Mouse (Mus musculus): ENCODE data around the gene Nit2. TPM values are rescaled to one million over a fixed set of nuclear protein-coding genes. Genes with fewer than 3 reads are reported as not detected.

Nit2 gene
- total and polyA plus RNA-seq, 2 experiments from 2014 or later: 19.7 to 55.4 TPM

GRCm38 (mm10) chr16:57162841-57163240 lies 4.3 kb downstream of the Nit2 start:
- no peak for TF ChIP-seq CTCF (IDR thresholded peaks at IDR 0.05)
- H3K4me2 ChIP-seq (ENCODE audit: low read depth, low read length, poor library complexity, severe bottlenecking): no peak overlapping the region
- H3K9me3 ChIP-seq (ENCODE audit: low read length): no peaks in the 10 kb centered on the region
- no peak overlapping the region for H3K9ac ChIP-seq (replicated peaks; ENCODE audit: low read length, poor library complexity, severe bottlenecking)
- 93% methylated on average over 5 of the region's 5 CpGs for WGBS
- no peaks in the 10 kb centered on the region for H3K27me3 ChIP-seq (ENCODE audit: insufficient read depth, low read length)
- ATAC-seq (ENCODE audit: low FRiP score) (no peak), DNase-seq (ENCODE audit: low spot score) (no peak)
- no peak overlapping the region for H3K4me3 ChIP-seq (ENCODE audit: low read depth, low read length)
- H3K4me1 ChIP-seq (ENCODE audit: insufficient read depth, low read length): 0 out of 2 replicates have a peak, but pooled peaks cover under 1% of the 10 kb centered on the region
- no peak overlapping the region for H3K27ac ChIP-seq (ENCODE audit: low read depth, low read length)
- H3K36me3 ChIP-seq (ENCODE audit: insufficient read depth, low read length): peaks cover 8% of the 10 kb centered on the region; the same call in 1 of the 2 replicates

- no peak for TF ChIP-seq CTCF (IDR thresholded peaks at IDR 0.05)
- no peak for ATAC-seq (ENCODE audit: low FRiP score)
- Histone ChIP-seq H3K4me2 (ENCODE audit: low read depth, low read length, poor library complexity, severe bottlenecking) (no peak overlapping the region), H3K27me3 (ENCODE audit: insufficient read depth, low read length) (no peaks in the 10 kb centered on the region), H3K4me3 (ENCODE audit: low read depth, low read length) (no peak overlapping the region), H3K9ac (replicated peaks; ENCODE audit: low read length, poor library complexity, severe bottlenecking) (no peak overlapping the region), H3K27ac (ENCODE audit: low read depth, low read length) (no peak overlapping the region), H3K4me1 (ENCODE audit: insufficient read depth, low read length) (no peaks in the 10 kb centered on the region), H3K36me3 (ENCODE audit: insufficient read depth, low read length) (peaks cover 19% of the 10 kb centered on the region; the same call in 1 of the 2 replicates), H3K9me3 (ENCODE audit: low read length) (no peaks in the 10 kb centered on the region)
- DNase-seq (ENCODE audit: low spot score): no peak
- 76% methylated on average over 7 of the region's 7 CpGs for WGBS
These were observed 7.3 kb downstream of the Nit2 start for GRCm38 (mm10) chr16:57159835-57160234.

GRCm38 (mm10) chr16:57157728-57158127 lies 9.4 kb downstream of the Nit2 start:
- Histone ChIP-seq H3K4me2 (ENCODE audit: low read depth, low read length, poor library complexity, severe bottlenecking) (no peak overlapping the region), H3K4me1 (ENCODE audit: insufficient read depth, low read length) (no peaks in the 10 kb centered on the region), H3K9ac (replicated peaks; ENCODE audit: low read length, poor library complexity, severe bottlenecking) (no peak overlapping the region), H3K27ac (ENCODE audit: low read depth, low read length) (no peak overlapping the region), H3K27me3 (ENCODE audit: insufficient read depth, low read length) (no peaks in the 10 kb centered on the region), H3K4me3 (ENCODE audit: low read depth, low read length) (no peak overlapping the region), H3K36me3 (ENCODE audit: insufficient read depth, low read length) (peaks cover 29% of the 10 kb centered on the region), H3K9me3 (ENCODE audit: low read length) (no peaks in the 10 kb centered on the region)
- TF ChIP-seq CTCF (IDR thresholded peaks at IDR 0.05): no peak
- DNase-seq (ENCODE audit: low spot score) (no peak), ATAC-seq (ENCODE audit: low FRiP score) (no peak)
- 87% methylated on average over 4 of the region's 4 CpGs for WGBS

GRCm38 (mm10) chr16:57157076-57157475 lies 10.1 kb downstream of the Nit2 start:
- Histone ChIP-seq H3K27ac (ENCODE audit: low read depth, low read length) (no peak overlapping the region), H3K4me3 (ENCODE audit: low read depth, low read length) (no peak overlapping the region), H3K36me3 (ENCODE audit: insufficient read depth, low read length) (peaks cover 35% of the 10 kb centered on the region), H3K27me3 (ENCODE audit: insufficient read depth, low read length) (no peaks in the 10 kb centered on the region), H3K9ac (replicated peaks; ENCODE audit: low read length, poor library complexity, severe bottlenecking) (no peak overlapping the region), H3K4me1 (ENCODE audit: insufficient read depth, low read length) (no peaks in the 10 kb centered on the region), H3K4me2 (ENCODE audit: low read depth, low read length, poor library complexity, severe bottlenecking) (no peak overlapping the region), H3K9me3 (ENCODE audit: low read length) (no peaks in the 10 kb centered on the region)
- ATAC-seq (ENCODE audit: low FRiP score): no peak
- TF ChIP-seq CTCF (IDR thresholded peaks at IDR 0.05): no peak
- WGBS: 90% methylated on average over 4 of the region's 4 CpGs
- DNase-seq (ENCODE audit: low spot score): no peak

GRCm38 (mm10) chr16:57155899-57156298 lies 11.2 kb downstream of the Nit2 start:
- no peak overlapping the region for H3K9ac ChIP-seq (replicated peaks; ENCODE audit: low read length, poor library complexity, severe bottlenecking)
- H3K36me3 ChIP-seq (ENCODE audit: insufficient read depth, low read length): peaks cover 32% of the 10 kb centered on the region
- H3K27me3 ChIP-seq (ENCODE audit: insufficient read depth, low read length): no peaks in the 10 kb centered on the region
- H3K4me1 ChIP-seq (ENCODE audit: insufficient read depth, low read length): no peaks in the 10 kb centered on the region
- no peak for DNase-seq (ENCODE audit: low spot score)
- ATAC-seq (ENCODE audit: low FRiP score): no peak
- no peak overlapping the region for H3K27ac ChIP-seq (ENCODE audit: low read depth, low read length)
- no peak overlapping the region for H3K4me3 ChIP-seq (ENCODE audit: low read depth, low read length)
- TF ChIP-seq CTCF (IDR thresholded peaks at IDR 0.05): no peak
- H3K4me2 ChIP-seq (ENCODE audit: low read depth, low read length, poor library complexity, severe bottlenecking): no peak overlapping the region
- H3K9me3 ChIP-seq (ENCODE audit: low read length): no peaks in the 10 kb centered on the region

GRCm38 (mm10) chr16:57151437-57151836 lies 15.7 kb downstream of the Nit2 start:
- Histone ChIP-seq H3K4me3 (ENCODE audit: low read depth, low read length) (no peak overlapping the region), H3K36me3 (ENCODE audit: insufficient read depth, low read length) (peaks cover 32% of the 10 kb centered on the region), H3K9me3 (ENCODE audit: low read length) (no peaks in the 10 kb centered on the region), H3K9ac (replicated peaks; ENCODE audit: low read length, poor library complexity, severe bottlenecking) (no peak overlapping the region), H3K27ac (ENCODE audit: low read depth, low read length) (no peak overlapping the region), H3K27me3 (ENCODE audit: insufficient read depth, low read length) (no peaks in the 10 kb centered on the region), H3K4me2 (ENCODE audit: low read depth, low read length, poor library complexity, severe bottlenecking) (no peak overlapping the region), H3K4me1 (ENCODE audit: insufficient read depth, low read length) (no peaks in the 10 kb centered on the region)
- no peak for DNase-seq (ENCODE audit: low spot score)
- no peak for TF ChIP-seq CTCF (IDR thresholded peaks at IDR 0.05)
- WGBS: 96% methylated on average over 4 of the region's 4 CpGs
- ATAC-seq (ENCODE audit: low FRiP score): no peak
